Mouse (Mus musculus): ENCODE data around the gene Sprtn. TPM values are rescaled to one million over a fixed set of nuclear protein-coding genes. Genes with fewer than 3 reads are reported as not detected.

Gene Sprtn
- total and polyA plus RNA-seq, 3 experiments = 7.7 to 19.9 (median 19.4) TPM

- no peak for DNase-seq
Observed at GRCm38 (mm10) chr8:124903198-124903597, 5.5 kb downstream of the Sprtn start.

- no peak for DNase-seq
Observed at GRCm38 (mm10) chr8:124905482-124905881, 7.8 kb downstream of the Sprtn start.

DNA sequence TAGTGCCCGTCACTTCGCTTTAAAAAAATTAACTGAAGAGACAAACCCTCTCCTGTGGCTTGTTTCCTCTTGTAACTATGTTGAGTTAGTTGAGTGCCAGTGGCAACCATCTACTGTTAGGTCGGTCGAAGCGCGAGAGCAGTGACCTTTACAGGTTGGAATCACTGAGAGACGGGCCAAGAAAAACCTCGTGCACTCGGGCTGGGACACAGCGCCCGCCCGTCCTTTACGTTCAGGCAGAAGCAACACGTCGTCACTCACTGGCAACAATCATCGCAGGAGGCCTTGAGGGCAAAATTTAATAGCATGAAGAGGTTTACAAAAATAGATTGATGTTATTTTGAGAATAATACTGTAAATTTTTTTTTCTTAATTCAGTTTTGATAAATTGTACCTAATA, 12.2 kb downstream of the Sprtn start:
- DNase-seq = peak; percentile 51

DNA sequence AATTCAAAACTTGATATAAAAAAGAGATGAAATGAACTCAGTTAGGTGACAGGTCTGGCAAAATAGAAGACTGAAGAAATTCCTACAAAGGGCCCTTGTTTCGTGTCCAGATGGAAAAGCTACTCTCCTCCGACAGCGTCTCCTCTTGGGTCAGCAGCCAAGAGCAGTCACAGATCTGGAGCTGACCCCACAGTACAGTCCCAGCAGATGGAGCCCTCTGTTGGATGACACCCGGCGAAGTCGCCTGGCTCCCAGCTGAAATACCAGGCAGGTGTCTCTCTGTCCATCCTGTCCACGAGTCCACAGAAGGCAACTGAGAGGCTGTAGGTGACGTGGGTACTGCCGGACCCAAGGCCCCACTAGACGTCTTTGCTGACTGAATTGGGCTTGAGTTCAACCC, 12.7 kb downstream of the Sprtn start:
- DNase-seq = no peak

- DNase-seq = no peak
Observed at GRCm38 (mm10) chr8:124911938-124912872, 14.5 kb downstream of the Sprtn start.

GRCm38 (mm10) chr8:124914061-124914460, 16.4 kb downstream of the Sprtn start:
- no peak for DNase-seq

GRCm38 (mm10) chr8:124917741-124918484, 20.2 kb downstream of the Sprtn start:
- no peak for DNase-seq

GRCm38 (mm10) chr8:124921369-124922279, 23.9 kb downstream of the Sprtn start:
- DNase-seq = peak; percentile 53

- peak; percentile 42 for DNase-seq
Observed at GRCm38 (mm10) chr8:124922490-124923089, 24.9 kb downstream of the Sprtn start.

DNA sequence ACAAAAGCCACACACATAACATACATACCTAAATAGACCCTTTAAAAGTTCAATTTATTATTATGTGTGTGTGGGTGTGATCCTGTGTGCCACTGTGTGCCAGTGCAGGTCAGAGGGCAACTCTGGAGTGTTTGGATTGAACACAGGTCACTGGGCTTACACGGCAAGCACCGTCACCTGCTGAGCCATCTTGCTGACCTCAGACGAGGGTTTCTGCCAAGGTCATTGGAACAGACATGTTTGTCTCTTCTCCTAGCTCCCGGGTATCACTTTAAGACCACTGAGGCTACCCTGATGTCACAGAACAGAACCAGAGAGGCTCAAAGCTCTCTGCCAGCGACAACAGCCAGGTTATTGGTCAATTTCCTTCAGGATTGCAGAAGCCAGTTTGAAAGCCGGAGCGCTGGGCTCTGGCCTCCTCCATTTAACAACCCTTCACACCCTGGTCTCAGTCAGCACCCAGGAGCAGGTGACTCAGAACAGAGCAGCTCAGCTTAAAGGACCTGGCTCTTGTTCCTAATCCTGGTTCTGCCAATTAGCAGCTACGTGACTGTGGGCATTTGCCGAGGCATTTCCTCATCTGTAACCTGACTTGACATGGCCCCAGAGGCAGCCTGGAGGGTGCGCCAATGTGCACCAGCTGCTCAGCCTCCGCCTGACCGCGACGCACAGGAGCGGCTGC, 26.4 kb downstream of the Sprtn start:
- DNase-seq = peak; percentile 61

DNA sequence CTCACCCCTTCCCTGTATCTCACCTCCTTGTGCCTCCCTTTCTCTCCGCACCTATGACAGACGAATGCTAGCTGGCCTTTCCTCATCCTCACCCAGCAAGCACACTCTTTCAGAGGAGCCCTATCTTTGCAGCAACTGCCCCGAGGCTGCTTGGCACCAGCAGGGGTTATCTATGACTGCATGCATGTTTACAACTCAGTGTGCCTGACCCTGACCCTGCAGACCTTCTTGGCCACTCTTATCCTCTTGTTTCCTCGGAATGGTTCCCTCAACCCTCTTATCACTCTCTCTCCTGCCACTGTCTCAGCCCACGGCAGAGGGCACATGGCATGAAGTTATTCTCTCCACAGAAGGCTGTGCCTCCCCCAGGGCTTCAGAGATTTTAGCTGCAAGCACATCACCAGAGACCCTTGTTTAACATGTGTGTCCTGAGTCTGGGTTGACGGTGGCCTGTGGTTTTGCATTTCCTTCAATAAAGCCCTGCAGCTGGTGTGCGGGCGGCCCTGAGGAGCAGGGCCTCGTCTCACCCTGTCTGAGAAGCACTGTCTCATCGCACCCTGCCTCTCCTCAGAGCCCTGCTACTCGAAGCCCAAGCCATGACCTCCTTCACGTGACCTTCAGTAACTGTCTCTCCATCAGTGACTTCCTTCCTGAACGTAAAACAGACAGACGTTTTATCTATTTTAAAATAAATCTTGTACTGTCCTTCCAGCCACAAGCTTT, 28.0 kb downstream of the Sprtn start:
- DNase-seq = peak; percentile 42

- peak; percentile 57 for DNase-seq
Observed at GRCm38 (mm10) chr8:124926351-124926771, 28.7 kb downstream of the Sprtn start.

GRCm38 (mm10) chr8:124929006-124929405, 31.3 kb downstream of the Sprtn start:
- no peak for DNase-seq

- DNase-seq = no peak
Observed at GRCm38 (mm10) chr8:124930086-124930485, 32.4 kb downstream of the Sprtn start.

DNA sequence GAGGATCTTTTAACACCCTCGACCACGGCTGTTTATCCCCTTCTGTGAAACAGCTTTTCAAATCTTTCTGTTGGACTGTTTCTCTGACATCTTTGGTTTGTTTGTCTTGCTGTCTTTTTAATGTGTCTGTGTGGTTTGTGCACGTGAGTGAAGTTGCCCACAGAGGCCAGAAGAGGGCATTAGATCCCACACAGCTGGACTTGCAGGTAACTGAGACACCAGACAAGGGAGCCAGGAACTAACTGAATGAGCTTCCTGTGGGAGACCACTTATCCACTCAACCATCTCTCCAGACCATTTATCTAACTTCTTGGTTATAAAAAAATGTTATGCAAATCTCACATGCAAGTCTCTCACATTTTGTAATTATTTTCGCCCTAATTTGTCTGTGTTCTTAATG, 33.0 kb downstream of the Sprtn start:
- DNase-seq = no peak

- no peak for DNase-seq
Observed at GRCm38 (mm10) chr8:124932435-124932834, 34.7 kb downstream of the Sprtn start.

DNA sequence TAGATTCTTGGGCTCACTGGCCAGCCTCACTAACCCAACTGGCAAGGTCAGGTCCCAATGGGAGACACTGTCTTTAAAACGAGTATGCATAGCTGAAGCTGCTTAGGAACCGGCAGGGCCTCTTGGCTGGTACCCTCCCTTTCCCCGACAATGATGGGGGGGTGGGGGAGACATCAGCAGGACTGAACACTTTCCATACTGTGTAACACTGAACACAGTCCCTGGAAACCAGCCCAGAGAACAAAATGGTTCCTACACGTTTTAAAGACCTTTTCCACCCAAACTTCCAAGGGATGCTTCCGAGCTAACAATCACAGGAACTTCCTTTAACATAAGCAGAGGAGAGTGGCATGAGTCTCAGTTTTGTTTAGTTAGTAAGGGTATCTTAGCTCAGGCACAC, 37.4 kb downstream of the Sprtn start:
- no peak for DNase-seq

DNA sequence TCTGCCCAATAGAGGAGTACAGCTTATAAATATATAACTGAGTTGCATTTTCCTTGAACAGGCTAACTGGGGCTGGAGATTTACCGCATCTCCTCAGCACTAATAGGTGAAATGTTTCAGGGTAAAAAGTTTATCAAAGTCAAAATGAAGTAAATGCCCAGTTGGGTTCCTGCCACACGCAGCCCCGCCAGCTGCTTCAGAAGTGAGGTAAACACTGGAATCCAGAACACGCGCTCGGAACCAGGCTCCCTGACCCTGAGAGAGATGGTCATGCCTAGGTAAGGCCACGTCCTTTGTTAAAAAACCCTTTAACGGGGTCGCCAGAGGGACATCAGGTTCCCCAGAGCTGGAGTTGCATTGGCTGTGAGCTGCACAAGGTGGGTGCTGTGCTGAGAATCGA, 39.0 kb downstream of the Sprtn start:
- no peak for DNase-seq

- no peak for DNase-seq
Observed at GRCm38 (mm10) chr8:124937293-124937692, 39.6 kb downstream of the Sprtn start.

GRCm38 (mm10) chr8:124943801-124944200, 46.1 kb downstream of the Sprtn start:
- no peak for DNase-seq
